Mouse (Mus musculus) gastrocnemius, adult 18-20 months (tissue): ENCODE data around the gene Plcxd2. TPM values are rescaled to one million over a fixed set of nuclear protein-coding genes. Genes with fewer than 3 reads are reported as not detected.
A peak's percentile ranks its signal among the peaks of the same experiment; 100 is the strongest.

Source experiments
- DNase-seq: peaks from one replicate; pipeline ENCODE4 v3.0.0; 2021; ENCODE audit warnings: low spot score
- total RNA-seq, 2 experiments: library from RNA; stranded (reverse); gene quantifications; 2 replicates each; pipeline ENCODE4 v1.2.3; 2021

The Plcxd2 gene
- total RNA-seq, 2 experiments from 2014 or later = 0.11 to 0.12 TPM

DNA sequence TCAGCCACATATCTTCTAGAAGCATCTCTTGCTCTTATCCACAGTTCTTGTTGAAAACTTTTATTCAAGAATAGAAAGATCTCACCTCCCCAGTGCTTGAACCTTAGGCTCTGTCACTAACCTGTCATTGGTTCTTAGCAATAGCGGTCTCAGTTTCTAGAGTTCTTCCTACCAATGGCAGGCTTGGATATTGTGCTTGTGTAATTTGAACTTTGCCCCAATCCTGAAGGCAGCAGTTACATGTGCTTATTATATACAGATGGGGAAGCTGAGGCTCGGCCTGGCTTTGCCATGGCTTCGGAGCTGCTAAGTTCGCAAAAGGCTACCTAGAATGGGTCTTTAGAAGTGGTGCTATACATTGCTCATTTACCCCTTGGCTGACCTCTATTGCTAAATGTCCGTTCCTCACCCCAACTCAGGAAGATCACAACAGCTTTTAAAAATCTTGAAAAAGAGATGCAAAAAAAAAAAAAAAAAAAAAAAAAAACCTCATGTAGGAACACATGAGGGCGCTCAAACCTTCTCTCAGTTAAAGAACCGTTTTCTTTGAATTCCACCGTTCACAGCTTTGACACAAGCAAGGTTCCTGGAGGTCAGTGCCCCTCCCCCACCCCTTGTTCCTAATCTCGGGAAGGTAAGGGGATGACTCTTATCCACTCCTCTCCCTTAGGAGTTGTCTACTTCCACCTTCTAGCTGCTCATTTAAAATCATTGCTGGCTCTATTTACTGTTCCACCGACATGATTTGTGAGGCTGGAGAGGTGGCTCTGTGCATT is 18.9 kb downstream of the Plcxd2 start:
- no peak for DNase-seq

DNA sequence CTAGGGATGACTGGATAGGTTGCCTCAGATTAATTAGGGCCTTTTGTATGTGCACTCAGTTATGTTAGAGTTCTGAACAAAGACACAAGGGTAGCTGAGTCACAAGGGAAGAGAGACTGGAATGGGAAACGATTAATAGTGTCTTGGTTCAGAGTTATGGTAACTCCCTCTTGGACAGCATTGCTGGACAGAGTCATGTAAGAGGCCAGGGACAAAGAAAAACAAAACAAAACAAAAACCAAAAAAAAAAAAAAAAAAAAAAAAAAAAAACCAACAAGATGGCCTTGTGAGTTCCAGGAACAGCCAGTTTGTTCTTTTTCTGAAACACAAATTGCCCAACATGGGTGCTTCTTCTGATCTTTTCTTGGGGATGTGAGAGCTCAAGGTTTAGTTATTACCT is 23.8 kb downstream of the Plcxd2 start:
- no peak for DNase-seq

GRCm38 (mm10) chr16:45984610-45985606 is 25.1 kb downstream of the Plcxd2 start:
- DNase-seq = peak; percentile 47

DNA sequence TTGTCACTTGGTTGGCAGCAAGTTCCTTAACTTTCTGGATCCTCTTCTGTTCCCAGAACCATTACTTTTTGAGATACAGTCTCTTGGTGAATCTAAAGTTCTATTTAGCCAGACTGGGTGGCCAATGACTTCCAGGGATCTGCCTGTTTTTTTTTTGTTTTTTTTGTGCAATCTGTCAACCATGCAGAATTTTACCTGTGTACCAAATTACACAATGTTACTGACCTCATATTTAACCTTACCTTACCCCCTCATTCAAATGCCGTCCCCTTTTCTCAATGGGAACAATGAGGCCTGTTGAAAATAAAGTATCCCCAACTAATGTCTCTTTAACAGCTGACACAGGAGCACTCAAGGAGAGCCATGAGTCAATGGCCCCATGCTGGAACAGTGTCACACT is 33.8 kb downstream of the Plcxd2 start:
- no peak for DNase-seq

DNA sequence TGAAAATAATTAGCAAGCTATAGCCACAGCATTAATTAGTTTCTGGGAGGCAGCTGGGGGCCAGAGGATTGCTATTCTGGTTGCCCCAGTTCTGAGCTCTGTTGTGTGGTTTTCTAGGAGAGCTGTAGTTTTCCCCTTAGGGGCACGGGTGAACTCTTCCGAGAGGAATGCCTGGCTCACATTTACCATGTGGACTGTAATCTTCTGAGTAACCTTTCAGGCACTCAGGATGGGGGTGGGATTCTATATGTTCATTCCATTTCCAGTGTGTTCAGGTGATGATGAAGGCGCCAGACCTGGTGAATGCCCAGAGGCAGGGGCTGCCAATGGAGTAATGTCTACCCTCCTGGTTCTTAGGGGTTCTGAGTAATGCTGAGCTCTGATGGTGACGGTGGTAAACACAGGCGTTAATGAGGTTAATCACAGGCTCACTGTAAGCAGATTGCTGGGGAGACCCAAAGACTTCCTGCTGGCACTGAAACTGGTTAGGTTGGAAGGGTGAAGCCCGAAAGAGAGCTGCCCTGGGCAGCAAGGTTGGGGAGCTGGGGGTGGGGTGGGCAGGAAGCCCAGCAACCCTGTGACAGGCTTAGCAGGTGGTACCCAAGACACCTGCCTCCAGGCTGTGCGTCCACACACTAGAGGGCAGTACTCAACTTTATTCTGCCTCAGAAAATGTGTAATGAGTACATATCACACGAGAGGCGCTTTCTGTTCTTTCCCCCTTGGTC is 35.9 kb downstream of the Plcxd2 start:
- no peak for DNase-seq

GRCm38 (mm10) chr16:45970187-45970586 is 39.8 kb downstream of the Plcxd2 start:
- no peak for DNase-seq

DNA sequence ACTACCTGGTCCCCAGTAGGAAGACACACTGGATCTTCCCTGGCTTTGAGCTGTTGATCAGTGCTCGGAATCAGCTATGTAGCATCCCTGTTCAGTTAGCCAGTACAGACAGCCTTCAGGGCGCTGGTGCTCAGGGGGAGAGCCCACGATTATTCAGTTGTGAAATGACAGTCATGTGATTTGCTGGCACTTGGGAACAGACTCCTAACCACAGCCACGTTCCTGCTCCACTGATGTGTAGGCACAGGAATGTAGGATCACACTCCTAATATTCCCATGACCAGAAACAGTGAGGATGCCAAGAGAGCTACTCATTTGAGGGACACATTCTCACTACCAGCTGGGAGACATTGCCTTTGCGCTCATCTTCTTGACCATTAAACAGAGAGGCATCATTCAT is 41.3 kb downstream of the Plcxd2 start:
- DNase-seq = no peak

DNA sequence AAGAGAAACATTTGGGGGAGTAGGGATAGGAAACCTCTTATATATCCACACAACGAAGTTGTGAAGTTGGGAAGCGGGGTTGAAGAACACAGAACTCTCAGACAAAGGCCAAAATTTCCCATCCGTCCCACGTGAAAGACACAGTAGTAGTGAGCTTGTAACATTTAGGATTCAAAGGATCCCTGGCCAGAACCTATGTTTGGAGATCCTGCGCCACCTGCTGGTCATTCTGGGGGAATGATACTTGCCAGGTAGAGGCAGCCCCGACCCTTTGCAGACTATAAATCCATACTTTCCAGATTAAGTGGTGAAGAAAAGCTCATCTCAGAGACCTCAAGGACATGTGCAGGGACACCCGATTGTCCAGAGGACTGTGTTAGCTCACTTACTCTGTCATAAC is 42.5 kb downstream of the Plcxd2 start:
- DNase-seq = peak; percentile 76

GRCm38 (mm10) chr16:45966604-45967003 is 43.4 kb downstream of the Plcxd2 start:
- DNase-seq = no peak

DNA sequence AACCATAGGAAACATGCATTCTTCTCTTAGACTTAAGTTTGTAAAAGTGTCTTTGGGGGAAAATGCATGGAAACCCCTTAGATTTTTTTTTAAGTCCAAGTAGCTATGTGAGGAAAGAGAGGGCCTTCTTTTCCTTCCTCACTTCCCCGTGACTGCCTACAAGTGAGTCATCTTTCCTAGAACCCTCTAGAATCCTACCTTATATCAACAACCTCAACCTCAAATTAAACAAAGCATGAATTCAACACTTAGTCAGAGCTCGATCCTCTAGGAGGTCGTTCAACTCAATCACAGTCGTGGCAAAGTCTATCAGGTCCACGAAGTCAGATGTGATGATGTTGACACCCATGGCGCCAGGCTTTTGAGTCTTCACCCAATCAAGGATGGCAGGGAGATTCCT is 45.2 kb downstream of the Plcxd2 start:
- no peak for DNase-seq

DNA sequence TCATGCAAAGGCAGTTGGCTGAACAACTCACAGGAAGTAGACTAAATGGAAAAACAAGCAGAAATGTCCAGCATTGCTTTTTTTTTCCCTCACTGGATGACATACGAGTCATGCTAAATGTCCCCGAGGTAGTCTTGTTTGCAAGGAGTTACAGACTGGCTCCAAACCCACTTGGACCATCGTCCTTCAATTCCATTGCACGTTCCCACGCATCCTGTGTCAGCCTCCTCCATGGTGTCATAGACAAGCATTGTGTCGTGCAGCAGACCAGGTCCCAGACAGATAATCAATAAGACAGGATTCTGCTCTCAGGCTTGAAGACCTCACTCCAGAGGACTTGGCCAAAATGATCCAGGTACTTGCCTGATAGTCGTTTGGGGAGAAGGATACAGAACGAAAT is 46.2 kb downstream of the Plcxd2 start:
- no peak for DNase-seq

- DNase-seq = no peak
These were observed 46.9 kb downstream of the Plcxd2 start for GRCm38 (mm10) chr16:45963088-45963487.

DNA sequence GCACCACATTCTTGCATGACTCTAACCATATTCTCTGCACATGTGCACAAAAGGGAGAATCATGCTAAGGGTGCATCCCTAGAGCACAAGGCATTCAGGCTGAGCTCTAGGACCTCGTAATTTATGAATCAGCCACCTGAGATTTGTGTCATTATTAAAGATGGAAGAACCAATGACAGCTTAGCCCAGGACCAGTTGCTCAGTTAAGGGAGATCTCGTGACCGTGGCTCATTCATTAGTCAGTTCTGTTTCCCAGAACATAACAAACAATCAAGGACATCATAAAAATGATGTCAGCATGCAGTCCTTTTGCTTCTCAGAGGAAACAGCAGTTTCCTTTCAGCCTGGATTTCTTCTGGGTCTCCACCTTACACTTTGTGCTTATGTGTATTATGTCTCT is 49.0 kb downstream of the Plcxd2 start:
- DNase-seq = no peak

- DNase-seq = no peak
These were observed 53.5 kb downstream of the Plcxd2 start for GRCm38 (mm10) chr16:45956390-45956950.

GRCm38 (mm10) chr16:45953394-45953793 is 56.6 kb downstream of the Plcxd2 start, which contains the start of gene Phldb2:
TSS of gene Phldb2 (minus strand) at chr16:45953598.
- no peak for DNase-seq

DNA sequence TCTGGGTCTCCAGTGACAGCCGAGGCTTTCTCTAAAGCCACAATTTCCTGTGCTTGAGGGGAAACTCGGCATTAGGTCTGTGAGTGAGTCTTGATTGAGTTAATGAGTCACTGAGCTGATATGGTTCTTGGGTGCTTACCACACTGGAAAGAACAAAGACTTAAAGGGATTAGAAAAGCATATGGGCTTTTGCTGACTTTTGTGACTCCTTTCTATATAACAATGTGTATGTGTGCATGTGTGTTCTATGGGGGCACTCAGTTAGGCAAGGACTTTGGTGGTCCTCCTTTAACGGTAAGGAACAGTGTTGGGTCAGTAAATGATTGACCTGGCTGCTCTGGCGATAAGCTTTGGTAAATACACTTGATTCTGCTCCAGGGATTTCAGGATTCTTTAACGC is 57.5 kb downstream of the Plcxd2 start:
- no peak for DNase-seq

DNA sequence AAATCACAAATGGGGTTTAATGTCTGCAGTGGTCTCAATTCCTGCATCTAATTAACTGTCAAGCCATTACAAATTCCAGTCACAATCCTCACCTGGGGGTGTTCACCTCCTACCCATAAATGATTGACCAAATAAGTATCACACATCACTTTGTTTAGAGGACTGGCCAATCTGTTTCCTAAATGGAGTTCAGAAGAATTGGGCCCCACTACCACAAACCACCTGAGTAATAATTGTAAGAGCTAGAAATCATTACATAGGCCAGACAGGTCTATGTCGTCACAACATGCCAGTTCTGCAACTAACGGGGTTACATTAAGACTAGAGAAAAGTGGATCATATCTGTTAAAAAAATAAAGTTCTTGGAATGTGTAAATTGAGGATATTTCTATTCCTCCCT is 58.0 kb downstream of the Plcxd2 start:
- DNase-seq = no peak

DNA sequence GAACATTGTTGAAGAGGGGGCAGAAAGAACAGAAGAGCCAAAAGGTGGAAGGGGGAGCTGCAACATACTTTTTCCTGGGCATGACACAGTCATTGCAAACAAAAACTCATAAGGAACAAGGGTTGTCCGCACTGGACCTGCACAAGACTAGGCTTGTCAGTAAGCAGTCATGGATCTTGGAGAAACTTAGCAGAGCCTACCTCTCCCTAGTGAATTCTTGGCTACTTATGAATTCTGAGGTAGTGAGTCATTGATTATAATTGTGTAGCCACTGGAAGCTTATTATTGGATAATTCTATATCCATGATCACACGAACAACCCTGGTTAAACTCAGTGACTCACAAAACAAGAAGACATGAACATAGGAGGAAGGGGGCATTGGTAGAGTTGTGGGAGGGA is 63.7 kb downstream of the Plcxd2 start:
- DNase-seq = no peak

DNA sequence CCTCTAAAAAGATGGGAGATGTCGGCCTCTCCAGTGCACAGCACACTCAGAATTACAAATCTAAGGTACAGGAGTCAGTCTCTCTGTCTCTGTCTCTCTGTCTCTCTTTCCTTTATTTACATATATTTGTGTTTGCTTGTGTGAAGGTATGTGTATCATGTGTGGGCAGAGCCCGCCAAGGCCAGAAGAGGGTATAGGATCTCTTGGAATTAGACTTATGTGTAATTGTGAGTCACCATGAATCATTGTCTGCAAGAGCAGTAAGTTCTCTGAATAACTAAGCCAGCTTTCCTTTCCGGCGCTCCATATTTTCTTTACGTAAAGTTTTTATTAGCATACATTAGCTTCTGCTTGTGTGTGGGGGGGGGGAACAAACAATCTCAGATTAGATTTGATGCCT is 64.4 kb downstream of the Plcxd2 start:
- no peak for DNase-seq

DNA sequence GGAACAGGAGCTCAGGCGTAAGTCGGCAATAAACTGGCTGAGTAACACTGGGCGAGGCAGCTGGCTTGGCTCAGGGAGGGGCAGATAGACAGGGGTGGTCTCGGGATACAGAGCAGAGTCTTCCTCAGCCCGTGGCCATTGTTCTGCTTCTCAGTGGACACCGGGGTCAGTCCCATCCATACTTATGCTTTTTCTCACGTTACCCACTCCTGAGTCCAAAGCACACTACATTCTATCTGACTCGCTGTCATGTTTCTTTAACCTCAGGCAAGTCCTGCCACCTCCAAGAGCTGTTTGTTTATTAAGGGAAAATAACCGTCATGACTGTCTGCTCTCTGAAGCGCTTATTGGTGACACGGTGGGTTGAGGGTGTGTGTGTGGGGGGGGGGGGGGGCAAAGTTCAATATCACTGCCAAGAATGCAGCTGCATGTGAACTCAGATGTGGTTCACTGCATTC is 64.8 kb downstream of the Plcxd2 start:
- no peak for DNase-seq

DNA sequence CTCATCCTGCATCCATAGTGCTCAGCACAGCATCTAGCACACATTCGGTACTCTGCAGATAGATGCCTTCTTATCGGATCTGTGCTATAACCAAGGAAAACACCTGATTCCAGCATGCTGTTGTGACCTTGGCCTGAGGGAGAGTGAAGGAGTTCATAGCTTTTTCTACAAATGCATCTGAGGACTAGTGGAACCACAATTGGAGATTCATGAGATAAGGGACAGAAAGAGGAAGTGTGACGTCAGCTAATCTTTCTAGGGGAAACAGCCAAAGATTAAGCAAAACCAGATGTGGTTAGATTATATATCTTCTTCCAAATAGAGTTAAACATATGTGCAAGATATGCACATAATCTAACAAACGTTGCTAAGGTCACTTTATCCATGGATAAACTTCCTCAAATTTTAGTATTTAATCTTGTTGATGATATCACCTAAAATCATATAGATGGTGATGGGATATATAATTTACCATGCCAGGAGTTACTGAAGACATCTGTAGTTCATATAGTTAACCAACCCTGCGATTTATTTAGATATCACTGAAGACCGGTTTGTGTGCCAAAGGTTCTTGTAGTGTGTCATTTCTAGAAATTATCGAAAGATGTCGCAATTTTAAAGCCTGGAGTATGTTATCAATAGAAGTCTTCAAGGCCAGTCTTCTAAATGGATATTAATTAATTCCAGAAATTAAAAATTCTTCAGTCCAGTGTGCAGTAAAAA is 67.7 kb downstream of the Plcxd2 start:
- DNase-seq = no peak
